Mouse (Mus musculus) frontal cortex, adult (tissue): ENCODE measurements around the gene Exosc8.
"Not testable (repeated sequence)": the region's sequence is repeated elsewhere in the genome, so short reads cannot be mapped to it uniquely, and the experiment has no call there.

ENCODE experiments used
- ATAC-seq: cut with Nextera tagmentation; 2 replicates; pipeline ENCODE4 v1.9.2; 2017; ENCODE audit warnings: mild to moderate bottlenecking, moderate library complexity, mixed read lengths; ENCODE audit not compliant: low TSS enrichment

The Exosc8 gene

GRCm38 (mm10) chr3:54736101-54736927, 1.1 kb upstream of the Exosc8 start:
- ATAC-seq, result no peak; the same call in 1 of the 2 replicates

GRCm38 (mm10) chr3:54734411-54735246, 564 bp downstream of the Exosc8 start:
- ATAC-seq, result peak; percentile 91

GRCm38 (mm10) chr3:54732371-54732770, 2.8 kb downstream of the Exosc8 start:
- no peak for ATAC-seq

GRCm38 (mm10) chr3:54731626-54732150, 3.5 kb downstream of the Exosc8 start:
- ATAC-seq, result no peak

- ATAC-seq, result no peak
Measured at GRCm38 (mm10) chr3:54728100-54728499, 7.1 kb downstream of the Exosc8 start.

GRCm38 (mm10) chr3:54727588-54727987, 7.6 kb downstream of the Exosc8 start:
- ATAC-seq, result no peak

GRCm38 (mm10) chr3:54725344-54725743, 9.8 kb downstream of the Exosc8 start:
- ATAC-seq, result no peak

- ATAC-seq, result no peak
Measured at GRCm38 (mm10) chr3:54723741-54724500, 11.3 kb downstream of the Exosc8 start.

GRCm38 (mm10) chr3:54718947-54719346, 16.2 kb downstream of the Exosc8 start:
- ATAC-seq, result no peak

GRCm38 (mm10) chr3:54717348-54717747, 17.8 kb downstream of the Exosc8 start:
- no peak for ATAC-seq

- ATAC-seq, result peak; percentile 91
Measured at GRCm38 (mm10) chr3:54715461-54715860, 19.7 kb downstream of the Exosc8 start.

GRCm38 (mm10) chr3:54714253-54714652, 20.9 kb downstream of the Exosc8 start, which contains the start of gene Gm21958:
Gene Gm21958, minus strand, starts transcription at chr3:54714353.
- ATAC-seq, result no peak

- ATAC-seq, result no peak
Measured at GRCm38 (mm10) chr3:54708972-54709371, 26.2 kb downstream of the Exosc8 start.

- not testable (repeated sequence) for ATAC-seq
Measured at GRCm38 (mm10) chr3:54704106-54704505, 31.1 kb downstream of the Exosc8 start.

- no peak for ATAC-seq
Measured at GRCm38 (mm10) chr3:54699759-54700301, 35.4 kb downstream of the Exosc8 start.

- peak; percentile 27; the same call in 1 of the 2 replicates for ATAC-seq
Measured at GRCm38 (mm10) chr3:54693056-54693415, 42.2 kb downstream of the Exosc8 start.

- peak; percentile 100 for ATAC-seq
Measured at GRCm38 (mm10) chr3:54692202-54693055, 42.8 kb downstream of the Exosc8 start, which contains the start of gene Supt20. Gene Supt20, plus strand, starts transcription at chr3:54692807.

GRCm38 (mm10) chr3:54689091-54689490, 46.1 kb downstream of the Exosc8 start:
- no peak for ATAC-seq

- no peak for ATAC-seq
Measured at GRCm38 (mm10) chr3:54687245-54687644, 47.9 kb downstream of the Exosc8 start.

- no peak for ATAC-seq
Measured at GRCm38 (mm10) chr3:54685202-54685601, 50.0 kb downstream of the Exosc8 start.
